Mouse (Mus musculus) liver, adult 2 months (tissue): ENCODE measurements around the gene Xcr1. TPM values are rescaled to one million over a fixed set of nuclear protein-coding genes. Genes with fewer than 3 reads are reported as not detected.

Source experiments
- DNase-seq: peaks from one replicate; pipeline ENCODE4 v3.0.0-alpha.2; 2011; ENCODE audit warnings: low read depth, low spot score; ENCODE audit errors: extremely low read depth
- H3K27ac ChIP-seq: fragments of 200-500 bp; replicated peaks from 2 replicates; pipeline ENCODE4 v1.5.1; 2012; ENCODE audit warnings: low read depth, mild to moderate bottlenecking, control low read depth, inconsistent platforms, low read length; ENCODE audit not compliant: insufficient read depth
- H3K27me3 ChIP-seq: fragments of 200-500 bp; 2 replicates; pipeline ENCODE4 v1.6.1; 2012; ENCODE audit warnings: mild to moderate bottlenecking, moderate library complexity, low read length, inconsistent platforms; ENCODE audit not compliant: control insufficient read depth, insufficient read depth
- H3K36me3 ChIP-seq: fragments of 200-500 bp; 2 replicates; pipeline ENCODE4 v1.6.1; 2012; ENCODE audit warnings: low read length, inconsistent platforms; ENCODE audit not compliant: control insufficient read depth, insufficient read depth
- H3K4me1 ChIP-seq: fragments of 200-500 bp; 2 replicates; pipeline ENCODE4 v1.6.1; 2011; ENCODE audit warnings: low read length; ENCODE audit not compliant: control insufficient read depth, insufficient read depth
- H3K4me3 ChIP-seq: fragments of 200-500 bp; 2 replicates; pipeline ENCODE4 v1.5.1; 2011; ENCODE audit warnings: low read depth, mild to moderate bottlenecking, control low read depth, low read length, moderate library complexity; ENCODE audit not compliant: insufficient read depth
- H3K79me2 ChIP-seq: fragments of 200-500 bp; 2 replicates; pipeline ENCODE4 v1.6.1; 2012; ENCODE audit warnings: inconsistent platforms, mild to moderate bottlenecking, low read length, moderate library complexity; ENCODE audit not compliant: control insufficient read depth, insufficient read depth
- H3K9ac ChIP-seq: fragments of 200-500 bp; 2 replicates; pipeline ENCODE4 v1.6.1; 2012; ENCODE audit warnings: low read depth, mild to moderate bottlenecking, control low read depth, inconsistent platforms, low read length
- CTCF ChIP-seq: fragments of 200-500 bp; IDR thresholded peaks from 2 replicates; pipeline ENCODE4 v1.5.1; 2011; ENCODE audit warnings: low read depth, low read length, control low read depth
- POLR2A ChIP-seq: fragments of 200-500 bp; IDR thresholded peaks from 2 replicates; pipeline ENCODE4 v1.6.1; 2011; ENCODE audit warnings: low read length, control low read depth; ENCODE audit not compliant: insufficient read depth; ENCODE audit errors: extremely low read depth
- WGBS: fragments of 180-500 bp; shearing (Covaris S2); methylation state at CpG from one replicate; pipeline ENCODE4 v1.1.7; 2018; 5-methylcytosine and 5-hydroxymethylcytosine counted together
- polyA plus RNA-seq: library from polyadenylated mRNA; depleted of rRNA; stranded (reverse); fragments of >200 nt; gene quantifications from 2 replicates; pipeline ENCODE4 v1.2.3, GENCODE M21; 2012
- total RNA-seq: library from RNA; depleted of rRNA; stranded (reverse); fragments of >200 nt; gene quantifications from 2 replicates; pipeline ENCODE4 v1.2.3, GENCODE M21; 2014

Xcr1 gene
- total and polyA plus RNA-seq, 2 experiments: 0.18 to 0.22 TPM

GRCm38 (mm10) chr9:123826631-123827030 is 35.2 kb downstream of the Xcr1 start:
- DNase-seq: no peak
- H3K27me3 ChIP-seq: no peaks in the 10 kb centered on the region
- TF ChIP-seq POLR2A (no peak), CTCF (no peak)
- H3K36me3 ChIP-seq: peaks cover 82% of the 10 kb centered on the region
- no peak overlapping the region for H3K27ac ChIP-seq
- H3K4me3 ChIP-seq: no peak overlapping the region
- H3K9ac ChIP-seq: no peak overlapping the region
- H3K4me1 ChIP-seq: no peaks in the 10 kb centered on the region
- 59% methylated on average over 3 of the region's 3 CpGs for WGBS
- no peaks in the 10 kb centered on the region for H3K79me2 ChIP-seq

DNA sequence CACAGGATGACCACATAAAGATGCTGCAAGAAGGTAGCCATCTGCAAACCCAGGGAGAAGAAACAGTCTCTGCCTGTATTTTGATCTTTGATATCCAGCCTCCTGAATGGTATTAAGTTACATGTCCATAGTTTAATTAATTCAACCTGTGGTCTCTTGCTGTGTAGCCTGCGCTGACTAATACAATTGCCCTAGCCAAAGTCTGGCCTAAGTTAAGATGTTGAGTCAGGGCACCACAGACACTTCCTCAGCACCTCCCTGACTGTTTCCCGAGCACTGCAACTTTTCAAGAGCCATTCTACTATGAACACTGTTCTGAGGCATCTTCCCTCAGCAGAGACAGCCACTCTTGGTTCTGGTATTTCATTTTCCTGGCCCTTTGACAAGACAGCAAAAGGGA is 43.2 kb downstream of the Xcr1 start:
- Histone ChIP-seq H3K4me1 (peaks cover 8% of the 10 kb centered on the region), H3K79me2 (no peaks in the 10 kb centered on the region; the same call in 1 of the 2 replicates), H3K27ac (no peak overlapping the region), H3K4me3 (no peak overlapping the region), H3K27me3 (no peaks in the 10 kb centered on the region), H3K36me3 (peaks cover 75% of the 10 kb centered on the region), H3K9ac (no peak overlapping the region)
- no peak for DNase-seq
- TF ChIP-seq POLR2A: no peak
- TF ChIP-seq CTCF: no peak
- 90% methylated on average over 2 of the region's 2 CpGs for WGBS

DNA sequence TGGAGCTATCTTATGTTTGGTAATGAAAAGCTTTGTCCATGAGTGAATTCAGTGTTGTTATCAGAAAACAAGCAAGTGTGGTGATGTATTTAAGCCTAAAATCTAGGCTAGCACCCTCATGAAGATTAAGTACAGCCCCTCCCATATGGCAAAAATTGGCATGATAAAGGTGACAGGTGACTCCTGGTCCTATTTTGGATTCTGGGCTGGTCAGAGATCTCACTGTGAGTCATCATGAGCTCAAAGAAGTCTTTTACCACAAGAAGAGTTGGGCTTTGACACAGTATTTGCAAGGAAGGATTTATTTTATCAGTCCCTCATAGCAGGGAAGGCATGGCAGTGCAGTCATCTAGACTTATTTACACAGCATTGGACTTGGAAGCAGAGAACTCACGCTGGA is 45.8 kb downstream of the Xcr1 start:
- Histone ChIP-seq H3K9ac (no peak overlapping the region), H3K4me3 (no peak overlapping the region), H3K36me3 (peaks cover 75% of the 10 kb centered on the region), H3K27ac (no peak overlapping the region), H3K27me3 (no peaks in the 10 kb centered on the region), H3K79me2 (no peaks in the 10 kb centered on the region; the same call in 1 of the 2 replicates), H3K4me1 (peaks cover 8% of the 10 kb centered on the region)
- TF ChIP-seq CTCF (no peak), POLR2A (no peak)
- no peak for DNase-seq
- 36% methylated on average over 1 of the region's 1 CpGs for WGBS

DNA sequence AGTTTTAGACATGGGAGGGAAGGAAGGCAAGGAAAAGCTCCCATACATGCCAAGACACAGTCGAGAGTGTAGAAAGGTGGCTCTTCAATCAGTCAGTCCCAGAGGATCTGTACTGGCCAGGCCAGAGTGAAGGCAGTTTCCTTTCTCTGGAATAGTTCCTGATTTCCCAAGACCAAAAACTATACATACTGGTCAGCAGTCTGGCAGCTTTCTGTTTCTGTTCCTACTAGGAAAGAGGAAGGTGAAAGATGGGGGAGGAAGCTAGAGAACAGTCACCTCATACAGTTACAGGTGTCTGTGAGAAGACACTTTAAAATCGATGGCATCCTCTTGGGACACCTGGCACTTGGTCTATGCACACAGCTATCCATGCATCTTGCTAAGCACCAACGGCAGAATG is 46.4 kb downstream of the Xcr1 start:
- Histone ChIP-seq H3K9ac (no peak overlapping the region), H3K27ac (peak overlapping the region; percentile 44; the same call in 1 of the 2 replicates), H3K79me2 (no peaks in the 10 kb centered on the region; the same call in 1 of the 2 replicates), H3K27me3 (no peaks in the 10 kb centered on the region), H3K36me3 (peaks cover 75% of the 10 kb centered on the region), H3K4me3 (no peak overlapping the region), H3K4me1 (peaks cover 8% of the 10 kb centered on the region)
- TF ChIP-seq POLR2A (no peak), CTCF (no peak)
- WGBS: 84% methylated on average over 3 of the region's 3 CpGs
- peak; percentile 30 for DNase-seq

DNA sequence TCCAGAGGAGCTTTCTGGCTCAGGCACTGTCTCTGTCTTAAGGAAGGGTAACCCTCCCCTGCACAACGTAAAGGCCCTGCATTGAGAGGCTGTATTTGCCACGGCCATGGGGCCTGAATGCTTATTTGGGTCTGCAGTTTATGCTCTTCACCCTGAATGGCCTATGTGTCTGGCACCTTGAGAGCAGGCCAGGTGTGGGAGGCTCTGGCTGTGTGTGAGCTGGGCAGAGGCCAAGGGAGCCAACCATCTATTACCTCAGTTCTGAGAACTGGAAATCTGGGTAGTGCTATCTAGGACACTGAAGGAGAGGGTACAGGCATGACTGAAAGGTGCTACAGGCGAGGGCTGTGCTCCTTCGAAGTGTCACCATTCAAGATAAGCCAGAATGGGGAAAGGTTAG is 47.0 kb downstream of the Xcr1 start:
- no peak overlapping the region for H3K9ac ChIP-seq
- peaks cover 77% of the 10 kb centered on the region for H3K36me3 ChIP-seq
- H3K79me2 ChIP-seq: no peaks in the 10 kb centered on the region; the same call in 1 of the 2 replicates
- peaks cover 8% of the 10 kb centered on the region for H3K4me1 ChIP-seq
- no peak overlapping the region for H3K27ac ChIP-seq
- no peak for TF ChIP-seq POLR2A
- TF ChIP-seq CTCF: no peak
- 68% methylated on average over 4 of the region's 4 CpGs for WGBS
- no peak overlapping the region for H3K4me3 ChIP-seq
- no peak for DNase-seq
- H3K27me3 ChIP-seq: no peaks in the 10 kb centered on the region

GRCm38 (mm10) chr9:123814326-123814725 is 47.5 kb downstream of the Xcr1 start:
- no peaks in the 10 kb centered on the region for H3K27me3 ChIP-seq
- H3K36me3 ChIP-seq: peaks cover 80% of the 10 kb centered on the region
- H3K9ac ChIP-seq: no peak overlapping the region
- peak; percentile 19 for DNase-seq
- H3K4me3 ChIP-seq: no peak overlapping the region
- H3K79me2 ChIP-seq: no peaks in the 10 kb centered on the region; the same call in 1 of the 2 replicates
- no peak overlapping the region for H3K27ac ChIP-seq
- no peak for TF ChIP-seq CTCF
- TF ChIP-seq POLR2A: no peak
- peaks cover 8% of the 10 kb centered on the region for H3K4me1 ChIP-seq
- WGBS: 75% methylated on average over 2 of the region's 2 CpGs
